Mouse (Mus musculus) left cerebral cortex, postnatal 4 days (tissue): ENCODE data around the gene Mllt1. TPM values are rescaled to one million over a fixed set of nuclear protein-coding genes. Genes with fewer than 3 reads are reported as not detected.

Experiments used
- total RNA-seq, 2 experiments: library from RNA; stranded (reverse); gene quantifications; 2 replicates each; pipeline ENCODE4 v1.2.3; 2021

Mllt1 gene
- total RNA-seq, 2 experiments from 2014 or later, result 104 to 114 TPM

Other genes with a start within 250 kb of the Mllt1 start
- 100 to 1,000 TPM; 187 to 194 TPM for gene Ndufa11, start 217.6 kb downstream of the Mllt1 start, total RNA-seq
- gene Vmac, start 217.4 kb downstream of the Mllt1 start, total RNA-seq, result 10 to 100 TPM; 10.8 to 12.6 TPM
- gene Nrtn, start 177.9 kb downstream of the Mllt1 start, total RNA-seq, result 1 to 10 TPM; 1.2 to 1.3 TPM
- gene Dus3l, start 170.7 kb downstream of the Mllt1 start, total RNA-seq, result 10 to 100 TPM; 80.0 to 90.4 TPM
- gene Prr22, start 165.2 kb downstream of the Mllt1 start, total RNA-seq, result 1 to 10 TPM; 1.2 TPM
- 1 to 10 TPM; 2.4 to 3.4 TPM for gene Rfx2, start 104.4 kb downstream of the Mllt1 start, total RNA-seq
- gene Acsbg2, start 61.0 kb downstream of the Mllt1 start, total RNA-seq, result not detected
- gene 1700061G19Rik, start 59.9 kb downstream of the Mllt1 start, total RNA-seq, result under 1 TPM; 0.16 to 0.56 TPM
- not detected for gene Acer1, start 46.7 kb upstream of the Mllt1 start, total RNA-seq
- 10 to 100 TPM; 46.2 to 49.1 TPM for gene Clpp, start 54.9 kb upstream of the Mllt1 start, total RNA-seq
- gene Alkbh7, start 61.9 kb upstream of the Mllt1 start, total RNA-seq, result 10 to 100 TPM; 28.2 to 32.3 TPM
- gene Pspn, start 64.6 kb upstream of the Mllt1 start, total RNA-seq, result not detected
- gene Gtf2f1, start 75.9 kb upstream of the Mllt1 start, total RNA-seq, result 10 to 100 TPM; 50.8 to 51.0 TPM
- not detected for gene Gm17949, start 76.1 kb upstream of the Mllt1 start, total RNA-seq
- 100 to 1,000 TPM; 140 to 144 TPM for gene Khsrp, start 96.1 kb upstream of the Mllt1 start, total RNA-seq
- not detected for gene Slc25a41, start 106.2 kb upstream of the Mllt1 start, total RNA-seq
- gene Crb3, start 123.7 kb upstream of the Mllt1 start, total RNA-seq, result under 1 TPM; 0.40 to 0.97 TPM
- gene Slc25a23, start 124.4 kb upstream of the Mllt1 start, total RNA-seq, result 100 to 1,000 TPM; 188 to 219 TPM
- gene Dennd1c, start 143.1 kb upstream of the Mllt1 start, total RNA-seq, result 1 to 10 TPM; 1.2 to 1.4 TPM
- 100 to 1,000 TPM; 308 to 337 TPM for gene Tubb4a, start 152.4 kb upstream of the Mllt1 start, total RNA-seq
- 1 to 10 TPM; 1.7 to 2.0 TPM for gene Tnfsf9, start 169.9 kb upstream of the Mllt1 start, total RNA-seq
- gene Cd70, start 214.4 kb upstream of the Mllt1 start, total RNA-seq, result not detected